In genomic region chr7:132824346-132825022, GRCm38 (mm10) we compare ENCODE assay signal across 19 mouse cellular contexts. TPM values are rescaled to one million over a fixed set of nuclear protein-coding genes. Genes with fewer than 3 reads are reported as not detected.
A peak's percentile ranks its signal among the peaks of the same experiment; 100 is the strongest.
DNase-seq lines count a peak whose midpoint lies in the region; ATAC-seq lines count a peak whose summit lies in the region.
"Had no signal": no experiment of that assay in that cellular context is flagged by ENCODE, and none has a peak within 500 bp of the region (broad histone marks: within the 10 kb centered on the region; RNA-seq: fewer than 3 reads in every experiment).

No protein-coding gene starts in this region.

- DNase-seq in frontal cortex, postnatal 14 days (ENCODE audit: low spot score in 2 of 2): no peak
- peak; percentile 30 for DNase-seq in c-Kit-positive CD71-negative TER-119-negative erythroid progenitor cells, embryonic 14.5 days (ENCODE audit: low read depth)
- DNase-seq in MN1 (ENCODE audit: low spot score): no peak
- no peak for DNase-seq in cerebellum, adult 9-11 months
- DNase-seq in limb, embryonic 10.5 days (ENCODE audit: low spot score): no peak
- DNase-seq: adrenal gland, postnatal 36 days; cerebellum, adult 11-12 months; embryo, embryonic 11 days; gastrocnemius, adult 2 months; heart, postnatal 4 days; layer of hippocampus, adult 9-11 months; lung, postnatal 4 days; thymus, postnatal 4 days had no signal

- H3K4me3 ChIP-seq in limb, embryonic 10.5 days: no peak overlapping the region
- H3K4me3 ChIP-seq: erythroblast, embryonic 14.5 days; gastrocnemius, adult 2 months; intestine, embryonic 15.5 days had no signal

- H3K36me3 ChIP-seq in limb, embryonic 10.5 days: peaks cover 46% of the 10 kb centered on the region

- H3K9me3 ChIP-seq in limb, embryonic 10.5 days (replicated peaks): no peaks in the 10 kb centered on the region
- H3K9me3 ChIP-seq: intestine, embryonic 15.5 days had no signal

- H3K27me3 ChIP-seq in limb, embryonic 10.5 days (ENCODE audit: low read depth, poor library complexity, severe bottlenecking): no peaks in the 10 kb centered on the region
- H3K27me3 ChIP-seq: intestine, embryonic 15.5 days had no signal

- no peak overlapping the region for H3K27ac ChIP-seq in limb, embryonic 10.5 days
- H3K27ac ChIP-seq: gastrocnemius, adult 2 months; intestine, embryonic 15.5 days; kidney, postnatal 0 days had no signal

- peak; percentile 88 for ATAC-seq in frontal cortex, adult (ENCODE audit: low TSS enrichment)
- peak; percentile 75 for ATAC-seq in CD4-positive, CD25-positive, alpha-beta regulatory T cell, adult 4 months
- peak; percentile 92 for ATAC-seq in megakaryocyte-erythroid progenitor cell, adult 5-6 weeks (replicated peaks; ENCODE audit: low FRiP score, low TSS enrichment, poor library complexity, severe bottlenecking)
- ATAC-seq: intestine, embryonic 15.5 days had no signal

- WGBS in limb, embryonic 10.5 days: 6% methylated on average over 1 of the region's 1 CpGs

- 0 out of 2 replicates have a peak, but pooled peaks cover 5% of the 10 kb centered on the region for H3K4me1 ChIP-seq in limb, embryonic 10.5 days
- H3K4me1 ChIP-seq: intestine, embryonic 15.5 days had no signal

RNA-seq across cellular contexts. Expression of gene Fam53b, which starts 10.8 kb away (rescaled TPM):
- polyA plus RNA-seq in CD4-positive, CD25-positive, alpha-beta regulatory T cell, adult 4 months (2017; shearing (Covaris generic)): 100 to 1,000 TPM in 1 of 2 experiments, 10 to 100 TPM in 1; 73.4 to 102 TPM
- total RNA-seq in megakaryocyte-erythroid progenitor cell, adult 5-6 weeks (2014; fragmentation: Nextera tagmentation): 47.0 and 61.6 TPM in 2 replicates
- total RNA-seq in megakaryocyte-erythroid progenitor cell, adult 5-6 weeks (2017): 11.5 and 21.2 TPM in 2 replicates
- 32.7 and 39.1 TPM in 2 replicates for polyA plus RNA-seq in limb, embryonic 10.5 days (2016; fragmentation: Nextera tagmentation; extraction: Ambion mirVana)

RNA-seq across cellular contexts. Expression of gene Eef1akmt2, which starts 28.0 kb away (rescaled TPM):
- 10 to 100 TPM; 55.3 to 58.5 TPM for polyA plus RNA-seq in CD4-positive, CD25-positive, alpha-beta regulatory T cell, adult 4 months (2017; shearing (Covaris generic))
- 23.3 and 40.6 TPM in 2 replicates for total RNA-seq in megakaryocyte-erythroid progenitor cell, adult 5-6 weeks (2014; fragmentation: Nextera tagmentation)
- 31.8 and 80.4 TPM in 2 replicates for total RNA-seq in megakaryocyte-erythroid progenitor cell, adult 5-6 weeks (2017)
- 74.0 and 74.6 TPM in 2 replicates for polyA plus RNA-seq in limb, embryonic 10.5 days (2016; fragmentation: Nextera tagmentation; extraction: Ambion mirVana)

RNA-seq across cellular contexts. Expression of gene Abraxas2, which starts 34.5 kb away (rescaled TPM):
- 10 to 100 TPM; 35.2 to 37.9 TPM for polyA plus RNA-seq in CD4-positive, CD25-positive, alpha-beta regulatory T cell, adult 4 months (2017; shearing (Covaris generic))
- total RNA-seq in megakaryocyte-erythroid progenitor cell, adult 5-6 weeks (2014; fragmentation: Nextera tagmentation): 26.6 and 38.7 TPM in 2 replicates
- total RNA-seq in megakaryocyte-erythroid progenitor cell, adult 5-6 weeks (2017): 24.3 and 35.7 TPM in 2 replicates
- 34.8 and 36.5 TPM in 2 replicates for polyA plus RNA-seq in limb, embryonic 10.5 days (2016; fragmentation: Nextera tagmentation; extraction: Ambion mirVana)
